Mouse (Mus musculus) myocyte (in vitro differentiated cells): Measurements from ENCODE around the gene Pptc7. TPM values are rescaled to one million over a fixed set of nuclear protein-coding genes. Genes with fewer than 3 reads are reported as not detected.

Experiments used
- H3K27me3 ChIP-seq: one replicate; pipeline ENCODE4 v1.6.1; 2011; ENCODE audit not compliant: control insufficient read depth, insufficient read depth, insufficient read length
- H3K36me3 ChIP-seq: one replicate; pipeline ENCODE4 v1.6.1; 2011; ENCODE audit not compliant: control insufficient read depth, insufficient read depth
- H3K4me2 ChIP-seq: one replicate; pipeline ENCODE4 v1.6.1; 2011; ENCODE audit warnings: low read depth, control low read depth
- H3K4me3 ChIP-seq: one replicate; pipeline ENCODE4 v1.5.1; 2011; ENCODE audit warnings: mild to moderate bottlenecking, control low read depth, moderate library complexity
- H3K79me2 ChIP-seq: one replicate; pipeline ENCODE4 v1.6.1; 2011; ENCODE audit not compliant: control insufficient read depth, insufficient read depth
- H3ac ChIP-seq: one replicate; pipeline ENCODE4 v1.6.1; 2011; ENCODE audit not compliant: control insufficient read depth, insufficient read length
- CEBPB ChIP-seq: IDR thresholded peaks from 2 replicates; pipeline ENCODE4 v1.6.1; 2011; ENCODE audit warnings: mild to moderate bottlenecking, moderate library complexity; ENCODE audit not compliant: poor library complexity, insufficient read depth, severe bottlenecking
- E2F4 ChIP-seq: IDR thresholded peaks from one replicate; pipeline ENCODE4 v1.6.1; 2011; ENCODE audit warnings: mild to moderate bottlenecking, control low read depth, moderate library complexity; ENCODE audit not compliant: insufficient read depth
- MAX ChIP-seq: IDR thresholded peaks from one replicate; pipeline ENCODE4 v1.6.1; 2011; ENCODE audit warnings: low read depth, mild to moderate bottlenecking, control low read depth
- MYOD1 ChIP-seq, 3 experiments: IDR thresholded peaks; one replicate each; pipeline ENCODE4 v1.6.1; 2011; ENCODE audit warnings: control low read depth in 2 of 3, low read depth in 2 of 3, mild to moderate bottlenecking in 2 of 3, moderate library complexity in 1 of 3; ENCODE audit not compliant: insufficient read length in 2 of 3, control insufficient read depth in 1 of 3
- MYOG ChIP-seq, 3 experiments: IDR thresholded peaks; one replicate each; pipeline ENCODE4 v1.6.1; 2011; ENCODE audit warnings: control low read depth in 2 of 3, low read depth in 2 of 3, mild to moderate bottlenecking in 2 of 3; ENCODE audit not compliant: insufficient read length in 2 of 3, control insufficient read depth in 1 of 3, insufficient read depth in 1 of 3
- POLR2A ChIP-seq: IDR thresholded peaks from one replicate; pipeline ENCODE4 v1.6.1; 2011; ENCODE audit warnings: low read depth, mild to moderate bottlenecking, control low read depth, moderate library complexity; ENCODE audit not compliant: insufficient read length
- POLR2AphosphoS2 ChIP-seq: IDR thresholded peaks from one replicate; pipeline ENCODE4 v1.6.1; 2011; ENCODE audit warnings: low read depth, control low read depth; ENCODE audit not compliant: insufficient read length
- REST ChIP-seq: IDR thresholded peaks from one replicate; pipeline ENCODE4 v1.6.1; 2011; ENCODE audit warnings: mild to moderate bottlenecking, control low read depth, moderate library complexity; ENCODE audit not compliant: insufficient read depth, insufficient read length
- SRF ChIP-seq: IDR thresholded peaks from one replicate; pipeline ENCODE4 v1.6.1; 2011; ENCODE audit warnings: low read depth; ENCODE audit not compliant: control insufficient read depth, insufficient read length
- TCF12 ChIP-seq: IDR thresholded peaks from one replicate; pipeline ENCODE4 v1.6.1; 2011; ENCODE audit warnings: mild to moderate bottlenecking, control low read depth; ENCODE audit not compliant: poor library complexity, insufficient read depth, severe bottlenecking
- TCF3 ChIP-seq: IDR thresholded peaks from one replicate; pipeline ENCODE4 v1.6.1; 2011; ENCODE audit warnings: low read depth, control low read depth; ENCODE audit not compliant: insufficient read length
- USF1 ChIP-seq: IDR thresholded peaks from one replicate; pipeline ENCODE4 v1.6.1; 2011; ENCODE audit warnings: low read depth, mild to moderate bottlenecking, control low read depth, moderate library complexity
- polyA plus RNA-seq: library from polyadenylated mRNA; unstranded; fragments of >200 nt; fragmentation: generic; extraction: Trizol; gene quantifications from one replicate; pipeline ENCODE4 v1.2.1, GENCODE M21; 2012; ENCODE audit warnings: missing spikeins

Pptc7 gene
- polyA plus RNA-seq, 1 experiment = 6.2 TPM

- Histone ChIP-seq H3K4me2 (no peak overlapping the region), H3K27me3 (no peaks in the 10 kb centered on the region), H3K36me3 (no peaks in the 10 kb centered on the region), H3K79me2 (no peaks in the 10 kb centered on the region), H3K4me3 (no peak overlapping the region), H3ac (no peak overlapping the region)
- TF ChIP-seq TCF3 (no peak), MAX (no peak), MYOD1 (IDR thresholded peaks at IDR 0.05; ENCODE audit: control insufficient read depth in 1 of 3, insufficient read length in 2 of 3, low read depth in 2 of 3) (no peak), E2F4 (no peak), REST (no peak), USF1 (no peak), POLR2AphosphoS2 (no peak), MYOG (IDR thresholded peaks at IDR 0.05; ENCODE audit: control insufficient read depth in 1 of 3, insufficient read depth in 1 of 3, insufficient read length in 2 of 3, low read depth in 2 of 3) (no peak), SRF (no peak), POLR2A (no peak), TCF12 (no peak), CEBPB (no peak)
Measured at GRCm38 (mm10) chr5:122274785-122275184, 9.4 kb upstream of the Pptc7 start.

- H3K36me3 ChIP-seq = no peaks in the 10 kb centered on the region
- no peak overlapping the region for H3ac ChIP-seq
- no peak for TF ChIP-seq MYOG (IDR thresholded peaks at IDR 0.05; ENCODE audit: control insufficient read depth in 1 of 3, insufficient read depth in 1 of 3, insufficient read length in 2 of 3, low read depth in 2 of 3)
- no peak for TF ChIP-seq POLR2A
- no peak for TF ChIP-seq POLR2AphosphoS2
- TF ChIP-seq MYOD1 (IDR thresholded peaks at IDR 0.05; ENCODE audit: control insufficient read depth in 1 of 3, insufficient read length in 2 of 3, low read depth in 2 of 3) = no peak
- TF ChIP-seq TCF12 = no peak
- TF ChIP-seq E2F4 = no peak
- TF ChIP-seq TCF3 = no peak
- no peak for TF ChIP-seq MAX
- TF ChIP-seq USF1 = no peak
- no peak for TF ChIP-seq CEBPB
- TF ChIP-seq REST = no peak
- TF ChIP-seq SRF = no peak
Measured at GRCm38 (mm10) chr5:122278946-122279345, 5.2 kb upstream of the Pptc7 start.

GRCm38 (mm10) chr5:122279799-122280421 is 4.3 kb upstream of the Pptc7 start:
- H3ac ChIP-seq = no peak overlapping the region
- no peak overlapping the region for H3K4me2 ChIP-seq
- no peaks in the 10 kb centered on the region for H3K27me3 ChIP-seq

More at GRCm38 (mm10) chr5:122278946-122279345, 5.2 kb upstream of the Pptc7 start:
- H3K4me2 ChIP-seq = no peak overlapping the region
- H3K4me3 ChIP-seq = no peak overlapping the region
- no peaks in the 10 kb centered on the region for H3K79me2 ChIP-seq
- no peaks in the 10 kb centered on the region for H3K27me3 ChIP-seq

GRCm38 (mm10) chr5:122280422-122280826 is 3.7 kb upstream of the Pptc7 start:
- Histone ChIP-seq H3K36me3 (no peaks in the 10 kb centered on the region), H3K4me2 (no peak overlapping the region), H3K27me3 (no peaks in the 10 kb centered on the region), H3K79me2 (peaks cover 7% of the 10 kb centered on the region), H3K4me3 (no peak overlapping the region), H3ac (no peak overlapping the region)
- TF ChIP-seq MAX (no peak), E2F4 (no peak), MYOG (IDR thresholded peaks at IDR 0.05; ENCODE audit: control insufficient read depth in 1 of 3, insufficient read depth in 1 of 3, insufficient read length in 2 of 3, low read depth in 2 of 3) (no peak), TCF3 (no peak), POLR2A (no peak), USF1 (no peak), SRF (no peak), CEBPB (no peak), MYOD1 (IDR thresholded peaks at IDR 0.05; ENCODE audit: control insufficient read depth in 1 of 3, insufficient read length in 2 of 3, low read depth in 2 of 3) (no peak), POLR2AphosphoS2 (no peak)

More at GRCm38 (mm10) chr5:122279799-122280421, 4.3 kb upstream of the Pptc7 start:
- H3K36me3 ChIP-seq = no peaks in the 10 kb centered on the region
- H3K4me3 ChIP-seq = no peak overlapping the region
- no peak for TF ChIP-seq POLR2A
- H3K79me2 ChIP-seq = peaks cover 2% of the 10 kb centered on the region

GRCm38 (mm10) chr5:122280827-122281462 is 3.2 kb upstream of the Pptc7 start:
- Histone ChIP-seq H3K27me3 (no peaks in the 10 kb centered on the region), H3K79me2 (peaks cover 12% of the 10 kb centered on the region), H3K4me2 (no peak overlapping the region), H3K36me3 (no peaks in the 10 kb centered on the region), H3ac (no peak overlapping the region), H3K4me3 (no peak overlapping the region)
- TF ChIP-seq MYOG (IDR thresholded peaks at IDR 0.05; ENCODE audit: control insufficient read depth in 1 of 3, insufficient read depth in 1 of 3, insufficient read length in 2 of 3, low read depth in 2 of 3) (no peak), SRF (no peak), CEBPB (no peak), MAX (no peak), POLR2A (no peak), USF1 (no peak), E2F4 (no peak), POLR2AphosphoS2 (no peak), MYOD1 (IDR thresholded peaks at IDR 0.05; ENCODE audit: control insufficient read depth in 1 of 3, insufficient read length in 2 of 3, low read depth in 2 of 3) (no peak), REST (no peak), TCF12 (no peak), TCF3 (no peak)
